Comparison of ENCODE assay signal across 29 mouse cellular contexts in the genomic region with DNA sequence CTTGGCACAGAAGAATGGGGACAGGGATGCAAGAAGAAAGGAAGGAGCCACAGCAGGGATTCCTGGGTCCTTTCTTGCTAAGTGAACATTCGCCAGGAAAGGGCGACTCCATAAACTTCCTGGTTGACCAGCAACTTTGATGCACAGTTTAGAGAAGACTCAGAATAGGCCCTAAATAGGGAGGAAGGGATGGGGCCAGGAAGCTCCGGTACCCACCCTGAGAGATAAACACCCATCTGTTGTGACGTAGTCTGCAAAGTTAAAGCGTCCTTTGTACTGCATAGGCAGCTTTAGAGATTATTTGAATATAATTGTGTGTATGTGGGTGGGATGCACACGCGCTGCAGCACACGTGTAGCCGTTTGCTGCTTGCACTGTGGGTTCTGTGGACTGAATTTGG. TPM values are rescaled to one million over a fixed set of nuclear protein-coding genes. Genes with fewer than 3 reads are reported as not detected.
"Had no signal": no experiment of that assay in that cellular context is flagged by ENCODE, and none has a peak within 500 bp of the region (broad histone marks: within the 10 kb centered on the region; RNA-seq: fewer than 3 reads in every experiment).

No protein-coding gene starts in this region.

- H3K9ac ChIP-seq: embryonic facial prominence, embryonic 12.5 days; embryonic facial prominence, embryonic 13.5 days; embryonic facial prominence, embryonic 15.5 days; forebrain, embryonic 12.5 days; forebrain, embryonic 13.5 days; forebrain, embryonic 15.5 days; forebrain, postnatal 0 days had no signal

- DNase-seq: cerebellum, adult 2 months; cerebellum, adult 8-10 months; cerebellum, adult 9-10 months; cerebellum, adult 9-11 months; cerebellum, postnatal 10 days; cerebellum, postnatal 14 days; cerebellum, postnatal 25 days; cerebellum, postnatal 36 days; embryo, embryonic 11 days; forebrain, postnatal 0 days; gastrocnemius, adult 2 months; gastrocnemius, postnatal 10 days; gastrocnemius, postnatal 14 days; gastrocnemius, postnatal 25 days; gastrocnemius, postnatal 36 days; heart, adult 11 months; heart, adult 18-20 months had no signal

- H3K36me3 ChIP-seq: embryonic facial prominence, embryonic 12.5 days; embryonic facial prominence, embryonic 15.5 days; forebrain, embryonic 12.5 days; forebrain, embryonic 15.5 days had no signal

- H3K9me3 ChIP-seq: embryonic facial prominence, embryonic 10.5 days; embryonic facial prominence, embryonic 12.5 days; embryonic facial prominence, embryonic 13.5 days; embryonic facial prominence, embryonic 15.5 days; forebrain, embryonic 10.5 days; forebrain, embryonic 12.5 days; forebrain, embryonic 13.5 days; forebrain, embryonic 15.5 days had no signal

- H3K4me3 ChIP-seq: embryonic facial prominence, embryonic 10.5 days; embryonic facial prominence, embryonic 12.5 days; embryonic facial prominence, embryonic 13.5 days; embryonic facial prominence, embryonic 15.5 days; erythroblast, embryonic 14.5 days; forebrain, embryonic 10.5 days; forebrain, embryonic 12.5 days; forebrain, embryonic 13.5 days; forebrain, embryonic 15.5 days; gastrocnemius, adult 2 months had no signal

- ATAC-seq: forebrain, embryonic 14.5 days; forebrain, embryonic 15.5 days; forebrain, embryonic 16.5 days; forebrain, postnatal 0 days had no signal

- H3K4me2 ChIP-seq: embryonic facial prominence, embryonic 12.5 days; embryonic facial prominence, embryonic 13.5 days; embryonic facial prominence, embryonic 15.5 days; forebrain, embryonic 12.5 days; forebrain, embryonic 13.5 days; forebrain, embryonic 15.5 days had no signal

- H3K4me1 ChIP-seq: forebrain, embryonic 12.5 days; forebrain, embryonic 13.5 days; forebrain, embryonic 15.5 days had no signal

- H3K27me3 ChIP-seq: embryonic facial prominence, embryonic 12.5 days; embryonic facial prominence, embryonic 13.5 days; embryonic facial prominence, embryonic 15.5 days; forebrain, embryonic 12.5 days; forebrain, embryonic 13.5 days; forebrain, embryonic 15.5 days had no signal

- H3K27ac ChIP-seq: embryonic facial prominence, embryonic 10.5 days; embryonic facial prominence, embryonic 12.5 days; embryonic facial prominence, embryonic 13.5 days; embryonic facial prominence, embryonic 15.5 days; forebrain, embryonic 10.5 days; forebrain, embryonic 12.5 days; forebrain, embryonic 13.5 days; forebrain, embryonic 15.5 days; gastrocnemius, adult 2 months had no signal

RNA-seq across cellular contexts. Expression of a gene that starts 5.2 kb away (rescaled TPM):
- polyA plus RNA-seq: embryonic facial prominence, embryonic 10.5 days; embryonic facial prominence, embryonic 11.5 days; erythroblast, embryonic 14.5 days; forebrain, embryonic 10.5 days; forebrain, embryonic 14.5 days; forebrain, embryonic 16.5 days had no signal
